Mouse (Mus musculus) forebrain, embryonic 12.5 days (tissue): ENCODE results near the gene Endog. TPM values are rescaled to one million over a fixed set of nuclear protein-coding genes. Genes with fewer than 3 reads are reported as not detected.
"Not testable (repeated sequence)": the region's sequence is repeated elsewhere in the genome, so short reads cannot be mapped to it uniquely, and the experiment has no call there.

Experiments
- ATAC-seq: fragments of 200-750 bp; cut with Nextera tagmentation; 2 replicates; pipeline ENCODE4 v1.8.0; 2017; ENCODE audit warnings: moderate TSS enrichment; ENCODE audit not compliant: low FRiP score
- H3K27ac ChIP-seq: fragments of 300-500 bp; sonication (generic); 2 replicates; pipeline ENCODE4 v1.5.1; 2016; ENCODE audit warnings: mild to moderate bottlenecking
- H3K27me3 ChIP-seq: fragments of 300-500 bp; sonication (generic); 2 replicates; pipeline ENCODE4 v1.6.1; 2016; ENCODE audit warnings: mild to moderate bottlenecking
- H3K36me3 ChIP-seq: fragments of 300-500 bp; sonication (generic); replicated peaks from 2 replicates; pipeline ENCODE4 v1.6.1; 2016; ENCODE audit warnings: mild to moderate bottlenecking
- H3K4me1 ChIP-seq: fragments of 300-500 bp; sonication (generic); 2 replicates; pipeline ENCODE4 v1.6.1; 2016
- H3K4me2 ChIP-seq: fragments of 300-500 bp; sonication (generic); 2 replicates; pipeline ENCODE4 v1.6.1; 2016; ENCODE audit warnings: mild to moderate bottlenecking, moderate library complexity
- H3K4me3 ChIP-seq: fragments of 300-500 bp; sonication (generic); replicated peaks from 2 replicates; pipeline ENCODE4 v1.5.1; 2016; ENCODE audit warnings: mild to moderate bottlenecking
- H3K9ac ChIP-seq: fragments of 300-500 bp; sonication (generic); 2 replicates; pipeline ENCODE4 v1.6.1; 2016; ENCODE audit warnings: mild to moderate bottlenecking
- H3K9me3 ChIP-seq: fragments of 300-500 bp; sonication (generic); 2 replicates; pipeline ENCODE4 v1.6.1; 2016
- WGBS: fragments of 180-500 bp; shearing (Covaris S2); methylation state at CpG from one replicate; pipeline ENCODE4 v1.1.7; 2016; 5-methylcytosine and 5-hydroxymethylcytosine counted together
- polyA plus RNA-seq: library from polyadenylated mRNA; unstranded; fragments of >200 nt; fragmentation: Nextera tagmentation; extraction: Ambion mirVana; gene quantifications from 2 replicates; pipeline ENCODE4 v1.2.1, GENCODE M21; 2016

Endog gene
- polyA plus RNA-seq, 1 experiment from 2014 or later: 13.4 TPM

- no peak for ATAC-seq
- peak overlapping the region; percentile 77 for H3K4me3 ChIP-seq
- WGBS: 56% methylated on average over 10 of the region's 10 CpGs
- no peaks in the 10 kb centered on the region for H3K27me3 ChIP-seq
- H3K27ac ChIP-seq: no peak overlapping the region
- H3K9me3 ChIP-seq: no peaks in the 10 kb centered on the region
- peaks cover 28% of the 10 kb centered on the region for H3K36me3 ChIP-seq
- H3K4me2 ChIP-seq: peak overlapping the region; percentile 85
- H3K4me1 ChIP-seq: peaks cover 23% of the 10 kb centered on the region
- peak overlapping the region; percentile 74 for H3K9ac ChIP-seq
These were observed 36.2 kb upstream of the Endog start for GRCm38 (mm10) chr2:30134928-30135620.

DNA sequence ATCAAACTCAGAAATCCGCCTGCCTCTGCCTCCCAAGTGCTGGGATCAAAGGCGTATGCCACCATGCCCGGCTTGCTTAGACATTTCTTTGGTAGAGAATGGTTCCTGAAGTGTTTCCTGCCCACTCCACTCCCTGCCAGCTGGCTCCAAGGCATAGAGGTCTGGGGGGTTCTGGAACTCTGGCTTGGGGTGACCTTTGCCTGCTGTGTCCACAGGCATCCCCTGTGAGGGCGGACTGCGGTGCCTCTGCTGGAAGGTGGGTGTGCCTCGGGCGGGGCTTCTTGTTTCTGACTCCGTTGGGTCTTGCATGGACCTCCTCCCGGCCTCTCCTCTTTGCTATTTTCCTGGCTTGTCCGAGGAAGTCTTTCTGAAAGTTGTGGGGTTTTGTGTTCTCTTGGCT, 34.8 kb upstream of the Endog start:
- Histone ChIP-seq H3K4me3 (no peak overlapping the region), H3K27me3 (no peaks in the 10 kb centered on the region), H3K9me3 (no peaks in the 10 kb centered on the region), H3K27ac (no peak overlapping the region), H3K4me2 (no peak overlapping the region), H3K9ac (no peak overlapping the region), H3K36me3 (peaks cover 42% of the 10 kb centered on the region), H3K4me1 (peaks cover 23% of the 10 kb centered on the region)
- ATAC-seq: no peak
- WGBS: 92% methylated on average over 10 of the region's 10 CpGs

DNA sequence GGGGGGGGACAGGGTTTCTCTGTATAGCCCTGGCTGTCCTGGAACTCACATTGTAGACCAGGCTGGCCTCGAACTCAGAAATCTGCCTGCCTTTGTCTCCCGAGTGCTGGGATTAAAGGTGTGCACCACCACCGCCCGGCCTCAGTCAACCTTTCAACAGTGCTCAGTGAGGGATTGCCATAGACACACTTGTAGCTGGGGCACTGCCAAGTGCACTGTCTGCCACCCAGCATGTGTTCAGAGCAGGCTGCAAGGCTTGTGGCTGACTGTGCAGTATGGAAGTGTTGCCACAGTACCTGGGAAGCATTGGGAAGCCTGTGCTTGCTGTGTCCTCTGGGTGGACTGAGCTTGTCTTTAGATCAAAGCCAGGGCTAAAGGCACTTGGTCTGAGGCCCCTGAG, 31.3 kb upstream of the Endog start:
- not testable (repeated sequence) for H3K27ac ChIP-seq, H3K27me3 ChIP-seq, H3K4me1 ChIP-seq, H3K4me2 ChIP-seq, H3K9me3 ChIP-seq, H3K9ac ChIP-seq, H3K4me3 ChIP-seq, ATAC-seq
- peaks cover 78% of the 10 kb centered on the region for H3K36me3 ChIP-seq
- WGBS: 91% methylated on average over 4 of the region's 4 CpGs

GRCm38 (mm10) chr2:30144436-30144835, 26.9 kb upstream of the Endog start:
- Histone ChIP-seq H3K9me3 (no peaks in the 10 kb centered on the region), H3K4me1 (no peaks in the 10 kb centered on the region), H3K4me3 (no peak overlapping the region), H3K27me3 (no peaks in the 10 kb centered on the region), H3K27ac (no peak overlapping the region), H3K4me2 (no peak overlapping the region), H3K9ac (no peak overlapping the region; the same call in 1 of the 2 replicates), H3K36me3 (peaks cover 91% of the 10 kb centered on the region)
- ATAC-seq: no peak
- WGBS: 97% methylated on average over 4 of the region's 4 CpGs

DNA sequence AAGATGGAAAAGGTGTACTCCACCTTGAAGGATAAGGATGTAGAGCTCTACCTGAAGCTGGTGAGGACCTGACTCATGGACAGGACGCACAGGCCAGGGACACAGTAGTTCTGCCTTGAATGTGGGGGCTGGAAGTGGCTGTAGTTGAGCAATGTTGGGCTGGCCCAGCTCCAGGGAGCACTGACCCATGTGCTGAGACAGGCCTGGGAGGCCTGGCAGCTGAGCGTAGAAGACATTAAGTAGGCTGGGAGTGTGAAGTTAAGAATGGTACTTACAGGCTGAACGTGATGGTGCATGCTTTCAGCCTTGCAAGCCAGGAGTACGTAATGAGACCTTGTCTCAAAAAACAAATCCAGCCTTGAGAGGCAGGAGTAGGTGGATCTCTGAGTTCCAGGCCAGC, 23.8 kb upstream of the Endog start:
- Histone ChIP-seq H3K27me3 (no peaks in the 10 kb centered on the region), H3K36me3 (peaks cover 89% of the 10 kb centered on the region)

GRCm38 (mm10) chr2:30151840-30152239, 19.5 kb upstream of the Endog start:
- Histone ChIP-seq H3K9me3 (no peaks in the 10 kb centered on the region), H3K4me2 (no peak overlapping the region), H3K4me3 (no peak overlapping the region), H3K4me1 (no peaks in the 10 kb centered on the region), H3K36me3 (peaks cover 48% of the 10 kb centered on the region), H3K27me3 (no peaks in the 10 kb centered on the region), H3K27ac (no peak overlapping the region), H3K9ac (no peak overlapping the region)
- WGBS: 91% methylated on average over 11 of the region's 11 CpGs
- ATAC-seq: no peak

More for the DNA sequence above, 23.8 kb upstream of the Endog start:
- no peaks in the 10 kb centered on the region for H3K4me1 ChIP-seq
- 97% methylated on average over 4 of the region's 4 CpGs for WGBS
- H3K9me3 ChIP-seq: no peaks in the 10 kb centered on the region
- H3K27ac ChIP-seq: no peak overlapping the region
- H3K9ac ChIP-seq: no peak overlapping the region
- H3K4me2 ChIP-seq: no peak overlapping the region
- no peak overlapping the region for H3K4me3 ChIP-seq
- no peak for ATAC-seq

GRCm38 (mm10) chr2:30152616-30153015, 18.7 kb upstream of the Endog start:
- Histone ChIP-seq H3K27me3 (no peaks in the 10 kb centered on the region), H3K36me3 (peaks cover 41% of the 10 kb centered on the region), H3K9me3 (no peaks in the 10 kb centered on the region), H3K27ac (no peak overlapping the region), H3K4me3 (no peak overlapping the region), H3K9ac (no peak overlapping the region), H3K4me1 (no peaks in the 10 kb centered on the region), H3K4me2 (no peak overlapping the region)
- WGBS: 85% methylated on average over 8 of the region's 8 CpGs
- ATAC-seq: no peak

DNA sequence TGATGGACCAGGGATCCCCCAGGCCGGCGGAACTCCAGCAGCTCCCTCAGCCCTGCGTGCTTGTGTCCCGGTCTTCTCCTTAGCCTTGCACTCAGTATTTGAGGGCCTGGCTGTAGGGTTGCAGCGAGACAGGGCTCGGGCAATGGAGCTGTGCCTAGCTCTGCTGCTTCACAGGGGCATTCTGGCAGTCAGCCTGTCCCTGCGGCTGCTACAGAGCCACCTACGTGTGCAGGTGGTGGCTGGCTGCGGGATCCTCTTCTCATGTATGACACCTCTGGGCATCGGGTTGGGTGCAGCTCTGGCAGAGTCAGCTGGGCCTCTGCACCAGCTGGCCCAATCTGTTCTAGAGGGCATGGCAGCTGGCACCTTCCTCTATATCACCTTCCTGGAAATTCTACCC, 11.4 kb upstream of the Endog start:
- not testable (repeated sequence) for H3K4me1 ChIP-seq, H3K27me3 ChIP-seq, H3K9ac ChIP-seq, H3K4me2 ChIP-seq, H3K4me3 ChIP-seq, ATAC-seq, H3K9me3 ChIP-seq, H3K36me3 ChIP-seq, H3K27ac ChIP-seq
- WGBS: 74% methylated on average over 6 of the region's 10 CpGs

DNA sequence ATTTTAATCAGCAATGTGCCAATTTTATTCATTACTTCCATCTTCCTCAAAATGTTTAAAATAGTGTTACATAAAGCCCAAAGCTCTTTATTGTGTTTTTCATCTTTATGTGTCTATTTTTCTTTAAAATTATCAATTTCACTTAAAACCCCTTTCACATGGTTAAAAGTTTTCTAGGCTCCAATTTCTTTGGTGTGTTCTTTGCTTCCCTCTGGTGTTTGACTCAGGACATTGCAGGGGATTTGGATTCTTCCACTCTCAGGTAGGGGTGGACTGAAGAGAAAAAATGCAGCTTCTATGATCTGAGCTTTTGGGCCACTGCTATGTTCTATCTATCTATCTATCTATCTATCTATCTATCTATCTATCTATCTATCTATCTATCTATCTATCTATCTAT, 9.5 kb upstream of the Endog start:
- H3K27me3 ChIP-seq: no peaks in the 10 kb centered on the region
- H3K9ac ChIP-seq: no peak overlapping the region
- H3K4me1 ChIP-seq: no peaks in the 10 kb centered on the region
- no peak overlapping the region for H3K4me2 ChIP-seq
- ATAC-seq: no peak
- no peaks in the 10 kb centered on the region for H3K36me3 ChIP-seq
- peaks cover 10% of the 10 kb centered on the region for H3K9me3 ChIP-seq
- H3K4me3 ChIP-seq: no peak overlapping the region
- H3K27ac ChIP-seq: no peak overlapping the region

DNA sequence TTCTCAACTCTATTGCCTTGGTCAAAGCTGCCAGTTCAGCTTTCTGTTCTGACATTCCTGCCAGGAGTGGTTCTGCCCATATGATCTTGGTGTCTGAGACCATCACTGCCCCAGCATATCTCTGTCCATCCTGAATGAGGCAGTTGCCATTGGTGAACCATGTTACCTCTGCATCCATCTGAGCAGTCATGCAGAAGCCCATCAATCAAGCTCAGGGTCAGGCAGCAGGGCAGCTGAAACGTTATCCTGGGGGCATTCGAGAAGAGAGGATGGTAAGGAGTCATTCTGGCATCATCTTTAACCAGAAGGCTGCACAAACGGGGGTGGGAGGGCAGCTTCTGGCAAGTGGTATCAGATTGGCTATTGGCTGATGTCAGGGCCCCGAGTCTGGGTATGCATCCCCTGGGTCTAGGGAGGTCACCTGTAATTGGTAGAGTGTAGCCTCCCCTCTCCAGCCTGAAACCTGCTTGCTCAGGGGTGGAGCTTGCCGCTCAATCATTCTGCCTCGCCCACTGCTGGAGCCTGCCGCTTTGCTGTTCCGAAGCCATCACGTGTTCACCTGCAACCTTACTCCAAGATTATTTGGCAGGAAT, 6.9 kb upstream of the Endog start:
- 63% methylated on average over 9 of the region's 9 CpGs for WGBS
- H3K36me3 ChIP-seq: no peaks in the 10 kb centered on the region
- H3K9ac ChIP-seq: no peak overlapping the region
- H3K27me3 ChIP-seq: no peaks in the 10 kb centered on the region
- no peaks in the 10 kb centered on the region for H3K4me1 ChIP-seq
- no peak for ATAC-seq
- no peak overlapping the region for H3K4me2 ChIP-seq
- H3K4me3 ChIP-seq: no peak overlapping the region
- peaks cover 14% of the 10 kb centered on the region for H3K9me3 ChIP-seq
- H3K27ac ChIP-seq: no peak overlapping the region

- no peak overlapping the region for H3K4me3 ChIP-seq
- ATAC-seq: no peak
- H3K36me3 ChIP-seq: no peaks in the 10 kb centered on the region
- H3K27me3 ChIP-seq: no peaks in the 10 kb centered on the region
- H3K4me2 ChIP-seq: no peak overlapping the region
- WGBS: 59% methylated on average over 4 of the region's 4 CpGs
- peaks cover 6% of the 10 kb centered on the region for H3K4me1 ChIP-seq
- no peak overlapping the region for H3K27ac ChIP-seq
- no peak overlapping the region for H3K9ac ChIP-seq
- peaks cover 14% of the 10 kb centered on the region for H3K9me3 ChIP-seq
These were observed 4.6 kb upstream of the Endog start for GRCm38 (mm10) chr2:30166677-30167076.

GRCm38 (mm10) chr2:30171997-30172382, 697 bp downstream of the Endog start:
- Histone ChIP-seq H3K4me2 (peak overlapping the region; percentile 98), H3K9me3 (peaks cover 2% of the 10 kb centered on the region; the same call in 1 of the 2 replicates), H3K4me1 (peaks cover 16% of the 10 kb centered on the region), H3K27me3 (0 out of 2 replicates have a peak, but pooled peaks cover 9% of the 10 kb centered on the region), H3K36me3 (peaks cover 48% of the 10 kb centered on the region), H3K4me3 (peak overlapping the region; percentile 71), H3K27ac (peak overlapping the region; percentile 88), H3K9ac (peak overlapping the region; percentile 76)
- 2% methylated on average over 19 of the region's 19 CpGs for WGBS
- peak; percentile 5 for ATAC-seq
